Mouse (Mus musculus) stomach, postnatal 0 days (tissue): ENCODE results near the gene Tcte2.

Experiments used
- CTCF ChIP-seq: IDR thresholded peaks from 2 replicates; pipeline ENCODE4 v1.5.1; 2016; ENCODE audit warnings: antibody characterized with exemption, low read depth, mild to moderate bottlenecking, moderate library complexity
- EP300 ChIP-seq: optimal IDR thresholded peaks from 2 replicates; pipeline ENCODE3; 2016; ENCODE audit warnings: antibody characterized with exemption

DNA sequence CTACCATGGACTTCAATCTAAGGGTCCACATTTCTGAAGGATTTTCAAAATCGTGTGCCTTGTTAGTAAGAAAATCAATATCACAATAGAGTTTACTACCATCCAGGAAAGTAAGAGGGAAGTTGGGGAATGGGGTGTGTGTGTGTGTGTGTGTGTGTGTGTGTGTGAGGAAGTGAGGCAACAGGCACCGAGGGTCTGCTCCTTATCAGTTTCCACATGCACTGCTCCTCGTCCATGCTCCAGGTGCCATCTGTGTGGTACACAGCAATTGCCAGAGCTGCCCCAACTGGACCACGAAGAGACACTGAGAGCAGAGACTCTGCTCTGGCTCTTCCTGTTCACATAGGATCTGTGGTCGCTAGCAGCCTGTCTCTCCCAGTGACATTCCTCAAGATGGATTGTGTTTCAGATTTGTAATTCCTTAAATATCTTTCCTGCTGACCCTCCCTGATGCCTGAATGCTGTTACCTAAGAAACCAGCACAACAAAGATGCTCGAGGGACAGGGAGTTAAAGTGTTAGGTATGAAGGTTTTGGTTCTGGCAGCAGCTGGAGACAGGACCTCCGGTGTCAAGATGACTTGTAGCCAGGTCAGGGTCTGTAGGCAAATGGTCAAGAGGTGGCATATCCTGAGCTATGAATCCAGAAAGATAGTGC, 23.4 kb downstream of the Tcte2 start:
- TF ChIP-seq CTCF (no peak), EP300 (no peak)
